Mouse (Mus musculus) embryonic facial prominence, embryonic 11.5 days (tissue): ENCODE results near the gene Boc. TPM values are rescaled to one million over a fixed set of nuclear protein-coding genes. Genes with fewer than 3 reads are reported as not detected.
A peak's percentile ranks its signal among the peaks of the same experiment; 100 is the strongest.

Experiments used
- ATAC-seq: fragments of 200-750 bp; cut with Nextera tagmentation; replicated peaks from 2 replicates; pipeline ENCODE4 v1.8.0; 2017; ENCODE audit warnings: low read depth; ENCODE audit not compliant: insufficient number of reproducible peaks, low FRiP score, low TSS enrichment
- DNase-seq: peaks from one replicate; pipeline ENCODE4 v3.0.0-alpha.2; 2015; ENCODE audit warnings: low spot score
- H3K27ac ChIP-seq: fragments of 300-500 bp; sonication (generic); replicated peaks from 2 replicates; pipeline ENCODE4 v1.5.1; 2014; ENCODE audit warnings: mild to moderate bottlenecking, low read depth, low read length, control low read depth
- H3K27me3 ChIP-seq: fragments of 300-500 bp; sonication (generic); 2 replicates; pipeline ENCODE4 v1.6.1; 2014; ENCODE audit warnings: mild to moderate bottlenecking, low read length, moderate library complexity, mixed read lengths; ENCODE audit not compliant: control insufficient read depth, insufficient read depth
- H3K36me3 ChIP-seq: fragments of 300-500 bp; sonication (generic); replicated peaks from 2 replicates; pipeline ENCODE4 v1.6.1; 2014; ENCODE audit warnings: low read depth, mild to moderate bottlenecking, low read length, moderate library complexity, mixed read lengths; ENCODE audit not compliant: control insufficient read depth, insufficient read depth
- H3K4me1 ChIP-seq: fragments of 300-500 bp; sonication (generic); 2 replicates; pipeline ENCODE4 v1.6.1; 2014; ENCODE audit warnings: low read length, mixed read lengths; ENCODE audit not compliant: control insufficient read depth, insufficient read depth
- H3K4me2 ChIP-seq: fragments of 300-500 bp; sonication (generic); 2 replicates; pipeline ENCODE4 v1.6.1; 2014; ENCODE audit warnings: low read depth, mild to moderate bottlenecking, control low read depth, low read length, moderate library complexity
- H3K4me3 ChIP-seq: fragments of 300-500 bp; sonication (generic); 2 replicates; pipeline ENCODE4 v1.5.1; 2014; ENCODE audit warnings: low read depth, low read length, control low read depth
- H3K9ac ChIP-seq: fragments of 300-500 bp; sonication (generic); replicated peaks from 2 replicates; pipeline ENCODE4 v1.6.1; 2014; ENCODE audit warnings: mild to moderate bottlenecking, control low read depth, low read length
- H3K9me3 ChIP-seq: fragments of 300-500 bp; sonication (generic); replicated peaks from 2 replicates; pipeline ENCODE4 v1.6.1; 2016; ENCODE audit warnings: mild to moderate bottlenecking, low read length, inconsistent platforms, mixed read lengths; ENCODE audit not compliant: control insufficient read depth
- WGBS: fragments of 180-500 bp; shearing (Covaris S2); extraction: QIAGEN DNeasy Blood & Tissue Kit; methylation state at CpG from one replicate; pipeline ENCODE4 v1.1.7; 2014; 5-methylcytosine and 5-hydroxymethylcytosine counted together
- polyA plus RNA-seq: library from polyadenylated mRNA; unstranded; fragments of >200 nt; fragmentation: Nextera tagmentation; extraction: Ambion mirVana; gene quantifications from 2 replicates; pipeline ENCODE4 v1.2.1, GENCODE M21; 2014

Boc gene
- polyA plus RNA-seq, 1 experiment from 2014 or later, result 19.5 TPM

DNA sequence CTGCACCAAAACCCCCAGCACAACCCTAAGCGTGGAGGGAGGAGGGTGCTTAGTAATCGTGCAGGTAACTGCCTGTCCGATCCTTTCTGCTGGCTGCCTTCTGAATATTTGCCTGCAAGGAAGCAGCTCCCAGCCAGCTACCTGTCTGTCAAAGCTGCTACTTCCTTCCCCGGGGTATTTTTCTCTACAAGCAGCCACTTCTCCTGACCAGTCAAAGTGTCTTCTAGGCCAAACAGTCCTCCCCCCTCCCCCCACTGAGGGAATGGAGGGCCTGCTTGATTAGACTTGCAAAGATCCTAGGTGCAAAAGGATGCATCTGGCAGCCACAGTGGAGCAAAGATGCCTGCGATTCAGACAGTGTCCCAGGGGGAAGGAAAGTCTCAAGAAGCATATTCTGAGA, 7.9 kb downstream of the Boc start:
- H3K4me1 ChIP-seq, result peaks cover 7% of the 10 kb centered on the region
- no peak overlapping the region for H3K9ac ChIP-seq
- H3K27me3 ChIP-seq, result no peaks in the 10 kb centered on the region
- H3K4me3 ChIP-seq, result no peak overlapping the region
- ATAC-seq (no peak), DNase-seq (no peak)
- H3K27ac ChIP-seq, result no peak overlapping the region
- H3K4me2 ChIP-seq, result no peak overlapping the region
- no peaks in the 10 kb centered on the region for H3K9me3 ChIP-seq
- 31% methylated on average over 5 of the region's 5 CpGs for WGBS
- no peaks in the 10 kb centered on the region for H3K36me3 ChIP-seq

DNA sequence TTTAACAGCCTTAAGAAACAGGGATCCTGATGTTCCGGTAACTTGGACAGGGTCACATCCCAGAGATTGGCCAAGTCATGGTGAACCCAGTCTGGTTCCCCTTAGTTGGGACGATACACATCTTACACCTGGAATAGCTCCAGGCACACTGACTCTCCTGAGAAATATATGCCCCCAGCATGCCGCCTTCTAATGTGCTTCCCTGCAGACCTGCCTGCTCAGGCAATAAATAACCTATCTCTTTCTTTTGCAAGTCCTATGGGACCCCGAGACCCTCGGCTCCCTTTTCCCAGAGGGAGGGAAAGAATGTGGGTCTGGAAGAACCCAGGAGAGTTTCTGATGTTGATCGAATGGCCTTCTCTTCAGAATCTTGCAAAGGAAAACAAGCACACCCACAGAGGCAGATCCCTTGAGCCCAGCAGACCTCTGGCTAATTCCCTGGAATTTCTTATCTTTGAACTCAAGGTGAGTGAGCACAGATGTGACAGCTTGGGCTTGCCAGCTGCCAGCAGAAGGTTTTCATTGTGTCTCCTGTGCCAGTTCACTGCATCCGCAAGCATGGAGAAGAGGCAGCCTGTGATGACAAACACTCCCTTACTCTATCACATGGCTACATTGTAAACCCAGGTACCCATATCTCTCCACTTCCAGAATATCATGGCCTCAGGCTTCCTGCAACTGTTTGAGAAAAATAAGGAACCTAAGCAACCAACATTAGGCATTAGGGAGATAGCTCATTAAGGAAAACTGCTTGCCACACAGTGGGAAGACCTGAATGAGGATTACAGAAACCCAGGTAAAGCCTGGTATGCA, 8.6 kb downstream of the Boc start:
- Histone ChIP-seq H3K27me3 (no peaks in the 10 kb centered on the region), H3K4me3 (no peak overlapping the region), H3K4me2 (no peak overlapping the region), H3K4me1 (peaks cover 7% of the 10 kb centered on the region), H3K9ac (no peak overlapping the region), H3K36me3 (no peaks in the 10 kb centered on the region), H3K9me3 (no peaks in the 10 kb centered on the region), H3K27ac (no peak overlapping the region)
- ATAC-seq (no peak), DNase-seq (no peak)
- 40% methylated on average over 7 of the region's 7 CpGs for WGBS

DNA sequence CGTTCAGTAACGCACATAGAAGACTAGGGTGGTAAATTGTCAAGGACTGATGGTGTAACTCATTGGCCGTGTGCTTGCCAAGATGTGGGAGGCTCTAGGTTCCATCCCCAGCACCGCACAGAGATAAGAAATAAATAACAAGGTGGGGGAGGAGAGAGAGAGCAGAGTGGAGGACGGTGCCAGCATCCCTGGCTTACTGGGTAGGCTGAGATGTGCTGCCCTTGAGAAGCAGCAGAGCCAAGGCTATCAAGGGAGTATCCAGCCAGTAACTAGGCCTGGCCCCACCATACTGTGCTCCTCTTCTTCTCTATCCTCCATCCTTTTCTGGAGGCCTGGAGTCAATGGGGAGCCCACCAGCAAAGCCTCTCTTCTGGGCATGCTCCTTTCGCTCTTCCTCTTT, 9.3 kb downstream of the Boc start:
- Histone ChIP-seq H3K4me1 (peaks cover 7% of the 10 kb centered on the region), H3K27ac (no peak overlapping the region), H3K36me3 (no peaks in the 10 kb centered on the region)

DNA sequence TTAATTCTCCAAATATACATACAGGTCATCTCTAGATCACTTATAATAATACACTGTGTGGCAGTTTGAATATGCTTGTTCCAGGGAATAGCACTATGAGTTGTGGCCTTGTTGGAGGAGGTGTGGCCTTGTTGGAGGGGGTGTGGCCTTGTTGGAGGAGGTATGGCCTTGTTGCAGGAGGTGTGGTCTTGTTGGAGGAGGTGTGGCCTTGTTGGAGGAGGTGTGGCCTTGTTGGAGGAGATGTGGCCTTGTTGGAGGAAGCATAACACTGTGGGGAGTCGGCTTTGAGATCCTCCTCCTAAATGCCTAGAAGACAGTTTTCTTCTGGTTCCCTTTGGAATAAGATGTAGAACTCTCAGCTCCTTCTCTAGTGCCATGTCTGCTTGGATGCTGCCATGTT, 10.7 kb downstream of the Boc start:
- H3K4me3 ChIP-seq, result no peak overlapping the region
- no peaks in the 10 kb centered on the region for H3K9me3 ChIP-seq
- no peak for DNase-seq
- H3K27me3 ChIP-seq, result no peaks in the 10 kb centered on the region
- no peak overlapping the region for H3K9ac ChIP-seq
- H3K4me1 ChIP-seq, result peaks cover 7% of the 10 kb centered on the region
- no peaks in the 10 kb centered on the region for H3K36me3 ChIP-seq
- no peak overlapping the region for H3K27ac ChIP-seq
- 94% methylated on average over 1 of the region's 1 CpGs for WGBS
- no peak overlapping the region for H3K4me2 ChIP-seq
- ATAC-seq, result no peak

More for the DNA sequence above, 9.3 kb downstream of the Boc start:
- Histone ChIP-seq H3K27me3 (no peaks in the 10 kb centered on the region), H3K9me3 (no peaks in the 10 kb centered on the region), H3K4me3 (no peak overlapping the region), H3K4me2 (no peak overlapping the region), H3K9ac (no peak overlapping the region)
- DNase-seq (no peak), ATAC-seq (no peak)
- 74% methylated on average over 6 of the region's 6 CpGs for WGBS

DNA sequence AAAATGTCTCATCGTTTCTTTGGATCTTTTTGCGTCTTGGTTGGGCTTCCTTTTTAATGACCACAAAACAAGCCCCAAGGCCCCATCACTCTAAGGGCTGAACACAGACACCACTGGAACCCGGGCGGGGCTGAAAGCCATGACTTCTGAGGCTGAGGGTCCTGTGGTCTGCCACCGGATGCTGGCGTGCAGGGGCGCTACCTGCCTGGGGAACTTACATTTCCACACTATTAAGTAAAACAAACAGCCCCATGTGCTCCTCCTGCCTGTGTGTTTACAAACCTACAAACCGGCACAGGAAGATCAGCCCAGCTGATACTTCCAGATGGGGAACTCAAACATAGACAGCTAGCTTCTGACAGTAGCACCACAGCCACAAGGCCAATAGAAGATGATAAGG, 11.9 kb downstream of the Boc start:
- Histone ChIP-seq H3K9ac (no peak overlapping the region), H3K27me3 (no peaks in the 10 kb centered on the region), H3K4me2 (no peak overlapping the region), H3K4me1 (peaks cover 10% of the 10 kb centered on the region), H3K9me3 (no peaks in the 10 kb centered on the region), H3K36me3 (no peaks in the 10 kb centered on the region), H3K27ac (no peak overlapping the region), H3K4me3 (no peak overlapping the region)
- no peak for DNase-seq
- ATAC-seq, result no peak
- WGBS, result 71% methylated on average over 8 of the region's 8 CpGs

DNA sequence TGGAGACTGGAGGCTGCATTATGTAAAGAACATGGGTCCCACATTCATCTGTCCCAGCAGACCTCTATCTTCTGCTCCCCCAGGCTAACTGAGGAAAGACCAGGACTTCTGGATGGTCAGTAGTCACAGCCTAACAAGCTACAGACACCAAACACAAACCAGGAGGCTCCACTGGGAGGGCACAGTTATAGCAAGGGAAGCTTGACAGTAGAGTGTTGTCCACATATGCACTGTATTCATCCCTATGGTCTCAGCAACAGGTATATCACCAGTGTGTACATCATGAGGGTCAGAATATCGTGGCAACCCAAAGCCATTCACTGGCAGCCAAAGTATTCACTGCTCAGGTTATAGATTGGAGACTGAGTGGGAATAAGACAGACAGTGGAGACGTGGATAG, 12.8 kb downstream of the Boc start:
- Histone ChIP-seq H3K27me3 (no peaks in the 10 kb centered on the region), H3K9ac (no peak overlapping the region), H3K9me3 (no peaks in the 10 kb centered on the region), H3K4me3 (no peak overlapping the region), H3K4me2 (no peak overlapping the region), H3K27ac (no peak overlapping the region), H3K4me1 (peaks cover 8% of the 10 kb centered on the region), H3K36me3 (no peaks in the 10 kb centered on the region)
- 64% methylated on average over 2 of the region's 2 CpGs for WGBS
- DNase-seq (no peak), ATAC-seq (no peak)

DNA sequence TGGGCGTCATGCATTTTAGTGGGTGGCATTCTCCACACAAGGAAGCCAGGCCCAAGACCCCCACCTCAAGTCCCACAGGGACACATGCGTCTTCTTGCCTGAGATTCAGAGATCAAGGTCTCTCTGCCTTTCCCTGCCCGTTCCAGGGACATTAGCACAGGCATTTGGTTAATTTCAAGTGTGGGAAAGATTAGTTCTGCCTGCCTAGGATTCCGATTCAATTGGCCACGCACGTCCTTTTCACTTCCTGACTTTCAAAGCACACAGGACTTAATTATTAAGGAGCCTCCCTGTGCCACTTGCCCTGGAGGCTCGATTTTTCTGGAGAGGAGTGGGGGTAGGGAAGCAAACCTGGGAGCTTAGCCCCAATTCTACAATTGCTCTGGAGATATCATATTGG, 13.5 kb downstream of the Boc start:
- Histone ChIP-seq H3K27me3 (no peaks in the 10 kb centered on the region), H3K9ac (no peak overlapping the region), H3K27ac (0 out of 2 replicates have a peak overlapping the region, but pooled peaks have one; percentile 16), H3K36me3 (no peaks in the 10 kb centered on the region), H3K9me3 (no peaks in the 10 kb centered on the region), H3K4me2 (no peak overlapping the region), H3K4me1 (peaks cover 3% of the 10 kb centered on the region; the same call in 1 of the 2 replicates), H3K4me3 (no peak overlapping the region)
- 25% methylated on average over 7 of the region's 7 CpGs for WGBS
- DNase-seq (peak; percentile 74), ATAC-seq (no peak)

DNA sequence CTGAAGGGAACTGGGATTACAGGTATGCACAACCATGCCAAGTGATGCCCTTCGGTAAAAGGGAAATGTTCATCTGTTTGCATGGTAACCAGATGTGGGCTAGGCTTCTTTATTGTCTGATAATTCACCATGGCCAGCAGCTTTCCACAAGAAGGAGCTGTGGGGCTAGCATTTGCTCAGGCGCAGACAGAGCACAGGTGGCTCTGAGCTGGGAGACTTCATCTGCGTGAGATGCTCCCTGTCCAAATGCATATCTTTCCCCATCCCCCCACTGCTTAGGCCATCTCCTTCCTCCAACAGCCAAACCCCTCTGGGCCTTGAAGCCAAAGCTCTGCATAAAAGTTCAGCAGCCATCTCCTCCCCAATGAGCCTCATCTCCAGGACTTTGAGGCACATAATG, 15.6 kb downstream of the Boc start:
- Histone ChIP-seq H3K4me1 (peaks cover 7% of the 10 kb centered on the region), H3K27ac (no peak overlapping the region), H3K36me3 (no peaks in the 10 kb centered on the region), H3K27me3 (no peaks in the 10 kb centered on the region), H3K9me3 (no peaks in the 10 kb centered on the region), H3K4me2 (no peak overlapping the region), H3K9ac (no peak overlapping the region), H3K4me3 (no peak overlapping the region)
- ATAC-seq (no peak), DNase-seq (no peak)
- WGBS, result 31% methylated on average over 3 of the region's 3 CpGs
